Mouse (Mus musculus) hindbrain, embryonic 11.5 days (tissue): ENCODE measurements around the gene Srgap2. TPM values are rescaled to one million over a fixed set of nuclear protein-coding genes. Genes with fewer than 3 reads are reported as not detected.

Source experiments
- ATAC-seq: fragments of 200-750 bp; cut with Nextera tagmentation; 2 replicates; pipeline ENCODE4 v1.8.0; 2017; ENCODE audit warnings: mild to moderate bottlenecking, moderate TSS enrichment, moderate library complexity; ENCODE audit not compliant: low FRiP score
- DNase-seq: peaks from one replicate; pipeline ENCODE4 v3.0.0-alpha.2; 2015; ENCODE audit warnings: low spot score
- H3K27ac ChIP-seq: fragments of 300-500 bp; sonication (generic); 2 replicates; pipeline ENCODE4 v1.5.1; 2014; ENCODE audit warnings: mild to moderate bottlenecking, low read depth, low read length
- H3K27me3 ChIP-seq: fragments of 300-500 bp; sonication (generic); 2 replicates; pipeline ENCODE4 v1.6.1; 2014; ENCODE audit warnings: mild to moderate bottlenecking, low read length, moderate library complexity, mixed read lengths; ENCODE audit not compliant: control insufficient read depth, insufficient read depth
- H3K36me3 ChIP-seq: fragments of 300-500 bp; sonication (generic); 2 replicates; pipeline ENCODE4 v1.6.1; 2014; ENCODE audit warnings: mild to moderate bottlenecking, low read length, moderate library complexity, mixed read lengths; ENCODE audit not compliant: control insufficient read depth, insufficient read depth
- H3K4me1 ChIP-seq: fragments of 300-500 bp; sonication (generic); replicated peaks from 2 replicates; pipeline ENCODE4 v1.6.1; 2014; ENCODE audit warnings: low read length, mixed read lengths; ENCODE audit not compliant: control insufficient read depth, insufficient read depth
- H3K4me2 ChIP-seq: fragments of 300-500 bp; sonication (generic); replicated peaks from 2 replicates; pipeline ENCODE4 v1.6.1; 2014; ENCODE audit warnings: mild to moderate bottlenecking, low read depth, low read length
- H3K4me3 ChIP-seq: fragments of 300-500 bp; sonication (generic); 2 replicates; pipeline ENCODE4 v1.5.1; 2014; ENCODE audit warnings: low read depth, low read length
- H3K9ac ChIP-seq: fragments of 300-500 bp; sonication (generic); 2 replicates; pipeline ENCODE4 v1.6.1; 2014; ENCODE audit warnings: low read depth, low read length
- H3K9me3 ChIP-seq: fragments of 300-500 bp; sonication (generic); 2 replicates; pipeline ENCODE4 v1.6.1; 2016; ENCODE audit warnings: low read length; ENCODE audit not compliant: control insufficient read depth
- WGBS: fragments of 180-500 bp; shearing (Covaris S2); extraction: QIAGEN DNeasy Blood & Tissue Kit; methylation state at CpG from one replicate; pipeline ENCODE4 v1.1.7; 2014; 5-methylcytosine and 5-hydroxymethylcytosine counted together
- polyA plus RNA-seq: library from polyadenylated mRNA; unstranded; fragments of >200 nt; fragmentation: Nextera tagmentation; extraction: Ambion mirVana; gene quantifications from 2 replicates; pipeline ENCODE4 v1.2.1, GENCODE M21; 2014

The Srgap2 gene
- polyA plus RNA-seq, 1 experiment from 2014 or later: 24.8 TPM

DNA sequence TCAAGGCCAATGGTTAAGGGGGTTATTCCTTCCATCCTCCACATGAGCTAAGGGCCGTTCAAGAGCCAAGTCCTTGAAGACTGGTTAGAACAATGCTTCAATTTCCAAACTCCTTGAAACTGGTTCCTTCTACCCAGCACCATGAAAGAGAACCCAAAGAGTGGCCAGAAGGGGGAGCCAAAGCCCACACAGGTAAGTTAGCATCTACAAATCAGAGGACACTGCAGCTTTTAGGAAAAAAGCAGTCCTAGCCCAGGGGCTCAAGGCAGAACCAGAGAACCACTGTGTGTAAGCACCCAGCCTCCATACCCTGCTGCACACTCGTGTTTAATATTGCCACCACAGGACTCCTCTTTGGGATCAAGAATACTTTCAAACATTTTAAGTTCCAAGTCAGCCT lies 236.5 kb downstream of the Srgap2 start:
- no peaks in the 10 kb centered on the region for H3K27me3 ChIP-seq
- no peaks in the 10 kb centered on the region for H3K4me1 ChIP-seq
- DNase-seq: peak; percentile 76
- WGBS: 41% methylated on average over 2 of the region's 2 CpGs
- H3K4me2 ChIP-seq: no peak overlapping the region
- H3K9ac ChIP-seq: no peak overlapping the region
- no peak overlapping the region for H3K4me3 ChIP-seq
- H3K27ac ChIP-seq: no peak overlapping the region
- no peak for ATAC-seq
- no peaks in the 10 kb centered on the region for H3K9me3 ChIP-seq
- no peaks in the 10 kb centered on the region; the same call in 1 of the 2 replicates for H3K36me3 ChIP-seq

DNA sequence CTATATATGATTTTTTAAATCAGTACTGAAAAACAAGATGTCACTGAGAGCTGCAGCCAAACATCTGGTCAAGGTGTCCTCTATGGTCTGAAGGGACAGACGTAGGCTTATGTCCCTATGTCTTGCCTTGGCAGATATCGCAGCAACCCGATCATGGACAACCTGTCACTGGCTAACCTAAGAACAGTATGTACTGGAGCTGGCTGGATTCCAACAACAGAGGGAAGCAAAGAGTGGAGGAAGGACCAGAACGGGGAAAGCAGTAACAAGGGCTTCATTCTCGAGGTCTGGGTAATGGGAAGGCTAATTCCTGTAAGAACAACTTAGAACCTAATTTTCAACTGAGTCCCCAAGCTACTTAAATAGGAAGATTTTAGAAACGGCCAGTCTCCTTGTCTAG lies 238.2 kb downstream of the Srgap2 start:
- no peaks in the 10 kb centered on the region for H3K4me1 ChIP-seq
- H3K27me3 ChIP-seq: no peaks in the 10 kb centered on the region
- DNase-seq: no peak
- no peak for ATAC-seq
- no peak overlapping the region for H3K27ac ChIP-seq
- no peak overlapping the region for H3K4me3 ChIP-seq
- H3K9ac ChIP-seq: no peak overlapping the region
- H3K9me3 ChIP-seq: no peaks in the 10 kb centered on the region
- H3K4me2 ChIP-seq: no peak overlapping the region
- no peaks in the 10 kb centered on the region; the same call in 1 of the 2 replicates for H3K36me3 ChIP-seq
- WGBS: 94% methylated on average over 6 of the region's 6 CpGs

DNA sequence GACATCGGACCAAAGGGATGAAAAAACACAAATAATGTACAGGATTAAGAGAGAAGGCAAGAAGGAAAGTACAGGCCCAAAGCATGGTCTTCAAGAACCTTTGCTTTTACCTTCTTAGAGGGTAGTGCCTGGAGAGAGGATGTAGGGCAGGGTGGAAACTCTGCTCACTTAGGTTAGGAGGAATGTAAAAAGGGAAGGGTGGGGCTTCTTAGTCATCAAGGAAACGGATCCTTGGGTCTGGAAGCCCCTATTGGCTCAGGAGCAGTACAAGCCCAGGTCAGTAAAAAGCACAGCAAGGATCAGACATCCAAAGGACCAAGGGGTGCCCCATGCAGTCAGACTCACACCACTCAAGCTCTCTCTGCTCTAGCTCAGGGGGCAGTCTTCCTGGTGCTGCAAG lies 239.9 kb downstream of the Srgap2 start:
- H3K9ac ChIP-seq: no peak overlapping the region
- DNase-seq (no peak), ATAC-seq (no peak)
- H3K4me1 ChIP-seq: no peaks in the 10 kb centered on the region
- WGBS: 88% methylated on average over 2 of the region's 2 CpGs
- H3K4me3 ChIP-seq: no peak overlapping the region
- no peak overlapping the region for H3K27ac ChIP-seq
- no peak overlapping the region for H3K4me2 ChIP-seq
- H3K9me3 ChIP-seq: no peaks in the 10 kb centered on the region
- no peaks in the 10 kb centered on the region for H3K36me3 ChIP-seq
- no peaks in the 10 kb centered on the region for H3K27me3 ChIP-seq

DNA sequence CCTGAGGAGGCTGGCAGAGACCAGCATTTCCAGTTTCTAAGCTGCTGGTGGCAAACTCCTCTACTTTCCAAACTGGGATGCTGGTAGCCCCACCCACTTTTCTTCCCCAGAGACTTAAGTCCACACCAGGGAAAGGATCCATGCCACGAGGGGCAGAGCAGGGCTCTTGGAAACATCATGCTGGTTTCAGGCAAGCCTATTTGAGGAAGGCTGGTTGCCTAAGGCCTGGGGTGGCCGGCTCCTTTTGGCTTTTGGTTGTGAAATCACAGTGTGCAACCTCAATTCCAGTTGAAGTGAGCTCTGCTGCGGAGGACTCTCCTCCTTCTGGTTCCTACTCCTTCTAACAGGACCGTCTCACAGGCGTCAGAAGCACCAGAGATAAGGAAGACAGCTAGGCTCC lies 240.3 kb downstream of the Srgap2 start:
- no peak for DNase-seq
- Histone ChIP-seq H3K4me3 (no peak overlapping the region), H3K36me3 (no peaks in the 10 kb centered on the region), H3K27ac (no peak overlapping the region), H3K9me3 (no peaks in the 10 kb centered on the region), H3K4me1 (no peaks in the 10 kb centered on the region), H3K27me3 (no peaks in the 10 kb centered on the region), H3K9ac (no peak overlapping the region), H3K4me2 (no peak overlapping the region)
- WGBS: 85% methylated on average over 5 of the region's 5 CpGs
- no peak for ATAC-seq

DNA sequence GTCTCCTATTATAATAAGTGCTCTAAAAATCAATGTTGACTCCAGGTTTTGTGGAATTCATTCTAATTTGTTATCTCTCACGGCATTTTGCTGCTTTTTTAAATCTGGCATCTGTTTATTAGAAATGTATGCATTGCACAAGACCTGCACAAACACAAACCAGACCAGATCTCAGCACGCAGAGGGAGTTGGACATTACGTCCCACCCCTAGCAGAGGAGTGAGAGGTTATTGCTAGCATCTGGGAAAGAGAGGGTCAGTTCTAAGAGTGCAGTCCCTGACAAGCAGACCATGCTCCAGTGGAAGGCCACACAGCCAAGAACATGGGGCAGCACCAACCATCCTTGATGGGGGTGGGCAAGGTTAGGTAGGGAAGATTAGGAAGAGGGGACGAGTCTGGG lies 242.5 kb downstream of the Srgap2 start:
- WGBS: 89% methylated on average over 4 of the region's 4 CpGs
- Histone ChIP-seq H3K4me2 (no peak overlapping the region), H3K27ac (no peak overlapping the region), H3K27me3 (no peaks in the 10 kb centered on the region), H3K4me1 (no peaks in the 10 kb centered on the region), H3K9me3 (no peaks in the 10 kb centered on the region), H3K36me3 (no peaks in the 10 kb centered on the region), H3K9ac (no peak overlapping the region), H3K4me3 (no peak overlapping the region)
- ATAC-seq (no peak), DNase-seq (no peak)

DNA sequence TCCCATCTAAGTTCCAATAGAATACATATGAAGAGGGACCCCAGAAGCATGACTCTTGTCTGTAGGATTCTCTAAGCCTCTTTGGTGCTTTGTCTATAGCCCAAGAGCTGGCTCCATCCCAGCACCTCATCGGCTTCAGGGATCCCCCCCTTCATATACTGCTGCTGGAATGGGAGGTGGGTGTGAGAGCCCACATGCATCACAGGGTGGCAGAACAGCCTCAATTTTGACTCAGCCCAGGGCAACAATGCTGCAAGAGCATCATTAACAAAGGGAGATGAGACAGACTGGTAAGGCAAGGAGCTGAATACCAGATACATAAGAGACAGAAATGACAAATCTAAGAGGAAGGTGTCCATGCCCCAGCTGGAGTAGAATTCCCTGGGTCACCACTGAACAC lies 243.0 kb downstream of the Srgap2 start:
- Histone ChIP-seq H3K36me3 (no peaks in the 10 kb centered on the region), H3K4me1 (no peaks in the 10 kb centered on the region), H3K9me3 (no peaks in the 10 kb centered on the region), H3K9ac (no peak overlapping the region), H3K4me3 (no peak overlapping the region), H3K4me2 (no peak overlapping the region), H3K27ac (no peak overlapping the region), H3K27me3 (no peaks in the 10 kb centered on the region)
- ATAC-seq (no peak), DNase-seq (no peak)
- 96% methylated on average over 1 of the region's 1 CpGs for WGBS

DNA sequence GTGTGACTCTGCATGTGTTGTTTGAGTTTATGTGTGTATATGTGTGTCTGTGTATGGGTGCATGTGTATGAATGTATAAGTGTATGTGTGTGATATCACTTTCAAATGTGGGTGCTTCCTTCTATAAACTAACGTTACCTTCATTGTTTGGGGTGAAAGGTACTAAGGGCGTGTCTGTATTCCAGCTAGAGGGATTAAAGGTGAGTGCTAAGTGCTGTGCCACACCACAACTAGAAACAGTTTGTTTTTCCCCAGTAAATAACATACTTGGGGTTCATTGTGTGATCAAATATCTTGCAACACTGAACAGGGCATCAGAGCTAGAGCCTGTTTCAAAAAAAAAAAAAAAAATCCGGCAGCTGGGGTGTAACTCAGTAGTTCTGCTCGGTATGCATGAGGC lies 245.4 kb downstream of the Srgap2 start:
- no peaks in the 10 kb centered on the region for H3K36me3 ChIP-seq
- no peak overlapping the region for H3K9ac ChIP-seq
- no peak overlapping the region for H3K27ac ChIP-seq
- H3K4me3 ChIP-seq: no peak overlapping the region
- 68% methylated on average over 4 of the region's 4 CpGs for WGBS
- no peaks in the 10 kb centered on the region for H3K4me1 ChIP-seq
- H3K4me2 ChIP-seq: no peak overlapping the region
- no peaks in the 10 kb centered on the region for H3K9me3 ChIP-seq
- no peaks in the 10 kb centered on the region for H3K27me3 ChIP-seq
- DNase-seq: no peak
- ATAC-seq: no peak

DNA sequence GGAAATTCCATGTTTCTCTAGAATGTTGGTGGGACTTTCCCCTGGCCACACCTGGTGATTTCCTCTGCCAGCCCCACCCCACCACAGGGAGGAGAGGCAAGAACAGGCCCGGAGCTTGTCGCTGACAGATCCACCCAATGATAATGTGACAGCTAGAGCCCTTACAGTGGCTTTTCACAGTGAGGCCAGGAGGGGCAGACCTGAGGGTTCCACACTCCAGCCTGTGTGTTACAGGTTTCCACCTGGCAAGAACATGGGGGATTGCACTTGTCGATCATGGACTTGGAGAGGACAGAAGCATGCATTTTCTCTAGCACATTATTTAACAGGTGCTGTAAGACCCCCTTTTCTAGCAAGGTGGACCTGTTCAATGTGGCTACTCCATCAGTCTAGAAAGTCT lies 246.9 kb downstream of the Srgap2 start:
- ATAC-seq (no peak), DNase-seq (no peak)
- Histone ChIP-seq H3K27me3 (no peaks in the 10 kb centered on the region), H3K4me3 (no peak overlapping the region), H3K4me2 (no peak overlapping the region), H3K9ac (no peak overlapping the region), H3K27ac (no peak overlapping the region), H3K4me1 (no peaks in the 10 kb centered on the region), H3K9me3 (no peaks in the 10 kb centered on the region), H3K36me3 (no peaks in the 10 kb centered on the region)
- 64% methylated on average over 3 of the region's 3 CpGs for WGBS

DNA sequence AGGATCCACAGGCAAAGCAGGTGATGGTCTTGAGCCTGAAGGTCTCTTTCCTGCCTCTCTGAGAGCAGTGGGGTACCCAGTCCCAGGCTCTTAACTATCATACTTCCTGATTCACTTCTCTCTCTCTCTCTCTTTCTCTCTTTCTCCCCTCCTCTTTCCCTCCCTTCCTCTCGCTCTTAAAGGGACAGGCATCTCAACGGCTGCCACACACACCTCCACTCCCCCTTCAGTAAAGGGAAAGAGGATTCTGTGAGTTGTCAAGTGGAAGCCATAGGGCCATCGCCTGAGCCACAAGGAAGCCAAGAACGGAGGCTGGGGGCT lies 247.7 kb downstream of the Srgap2 start, which contains the start of gene Ikbke:
Gene Ikbke (minus strand): TSS at position 151 of the 321 bp plus-strand sequence.
- H3K27me3 ChIP-seq: no peaks in the 10 kb centered on the region
- ATAC-seq (no peak), DNase-seq (no peak)
- no peaks in the 10 kb centered on the region for H3K36me3 ChIP-seq
- no peak within 1 kb of the TSS for H3K9ac ChIP-seq
- 57% methylated on average over 4 of the region's 4 CpGs for WGBS
- H3K27ac ChIP-seq: no peak within 1 kb of the TSS
- H3K4me3 ChIP-seq: no peak within 1 kb of the TSS
- no peaks in the 10 kb centered on the region for H3K4me1 ChIP-seq
- H3K4me2 ChIP-seq: no peak within 1 kb of the TSS
- H3K9me3 ChIP-seq: no peaks in the 10 kb centered on the region
